12 mouse cellular contexts compared by ENCODE assay signal in the genomic region with DNA sequence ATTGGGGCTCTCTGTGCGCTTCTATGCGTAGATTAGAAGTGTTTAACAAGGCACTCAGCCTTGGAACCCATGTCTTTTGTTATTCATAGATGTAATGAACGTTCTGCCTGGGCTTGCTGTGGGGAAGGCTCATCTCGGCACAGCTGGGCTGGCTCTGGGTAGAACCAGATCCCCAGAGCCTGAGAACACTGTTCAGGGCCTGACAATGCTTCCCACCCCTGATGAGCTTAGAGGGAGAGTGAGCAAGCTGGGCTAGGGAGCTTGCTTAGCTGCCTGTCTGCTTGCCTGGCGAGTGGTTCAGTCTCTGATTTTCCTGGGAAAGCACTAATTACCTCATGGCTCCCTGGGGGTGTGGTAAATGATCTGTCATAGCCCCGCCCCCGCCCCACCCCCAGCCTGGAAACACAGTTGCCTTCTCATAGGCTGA. TPM values are rescaled to one million over a fixed set of nuclear protein-coding genes. Genes with fewer than 3 reads are reported as not detected.
A peak's percentile ranks its signal among the peaks of the same experiment; 100 is the strongest.
DNase-seq lines count a peak whose midpoint lies in the region; ATAC-seq and TF ChIP-seq lines count a peak whose summit lies in the region.
"Had no signal": no experiment of that assay in that cellular context is flagged by ENCODE, and none has a peak within 500 bp of the region (broad histone marks: within the 10 kb centered on the region; RNA-seq: fewer than 3 reads in every experiment).

No protein-coding gene starts in this region.

- no peak for TF ChIP-seq CTCF in midbrain, postnatal 0 days (IDR thresholded peaks at IDR 0.05)

- DNase-seq in gastrocnemius, postnatal 14 days: peak; percentile 30
- no peak for DNase-seq in gastrocnemius, adult 8-10 months (ENCODE audit: low spot score in 2 of 2)
- DNase-seq in midbrain, embryonic 11.5 days (ENCODE audit: low spot score, missing footprints): peak; percentile 61
- no peak for DNase-seq in midbrain, postnatal 0 days (ENCODE audit: low spot score)
- peak; percentile 44 for DNase-seq in embryo, embryonic 9.5 days (ENCODE audit: extremely low spot score)
- DNase-seq in limb, embryonic 11.5 days (ENCODE audit: low spot score): peak; percentile 34
- DNase-seq in layer of hippocampus, postnatal 25 days (ENCODE audit: extremely low spot score in 1 of 2, low spot score in 1 of 2): no peak
- no peak for DNase-seq in layer of hippocampus, adult 18-20 months (ENCODE audit: low spot score in 2 of 2)

- ATAC-seq in midbrain, embryonic 11.5 days (ENCODE audit: low FRiP score): no peak
- no peak for ATAC-seq in midbrain, postnatal 0 days (ENCODE audit: low FRiP score)
- no peak for ATAC-seq in limb, embryonic 11.5 days (ENCODE audit: insufficient number of reproducible peaks, low FRiP score, low TSS enrichment, low read depth)

- 17% methylated on average over 7 of the region's 7 CpGs for WGBS in midbrain, embryonic 11.5 days
- 23% methylated on average over 7 of the region's 7 CpGs for WGBS in midbrain, postnatal 0 days
- WGBS in limb, embryonic 11.5 days: 16% methylated on average over 7 of the region's 7 CpGs

- H3K4me1 ChIP-seq in midbrain, embryonic 11.5 days (ENCODE audit: control insufficient read depth, insufficient read depth, low read length): peaks cover 8% of the 10 kb centered on the region
- H3K4me1 ChIP-seq in midbrain, postnatal 0 days (ENCODE audit: insufficient read depth, low read length): peaks cover 3% of the 10 kb centered on the region; the same call in 1 of the 2 replicates
- H3K4me1 ChIP-seq in limb, embryonic 11.5 days (ENCODE audit: control insufficient read depth, insufficient read depth, low read length): 0 out of 2 replicates have a peak, but pooled peaks cover 2% of the 10 kb centered on the region

- intact Hi-C loops in gastrocnemius, postnatal 14 days (cut with DNase I; ENCODE audit: low total_unique reads): loop anchor here (10.0 kb wide), 1 partner anchor 83 kb away; no protein-coding TSS in a partner anchor

- H3K9ac ChIP-seq in midbrain, embryonic 11.5 days (ENCODE audit: low read length): no peak overlapping the region
- no peak overlapping the region for H3K9ac ChIP-seq in midbrain, postnatal 0 days (replicated peaks; ENCODE audit: low read length, poor library complexity, severe bottlenecking)
- no peak overlapping the region for H3K9ac ChIP-seq in limb, embryonic 11.5 days (ENCODE audit: low read length)
- H3K9ac ChIP-seq: heart, embryonic 15.5 days; limb, embryonic 13.5 days had no signal

- H3K27ac ChIP-seq in midbrain, embryonic 11.5 days (ENCODE audit: low read depth, low read length): no peak overlapping the region
- no peak overlapping the region for H3K27ac ChIP-seq in midbrain, postnatal 0 days (ENCODE audit: low read depth, low read length)
- H3K27ac ChIP-seq in limb, embryonic 11.5 days (replicated peaks; ENCODE audit: low read depth, low read length): no peak overlapping the region
- H3K27ac ChIP-seq: heart, embryonic 15.5 days; limb, embryonic 13.5 days had no signal

- H3K36me3 ChIP-seq in midbrain, embryonic 11.5 days (ENCODE audit: control insufficient read depth, insufficient read depth, low read length): no peaks in the 10 kb centered on the region
- H3K36me3 ChIP-seq in midbrain, postnatal 0 days (ENCODE audit: insufficient read depth, low read length): no peaks in the 10 kb centered on the region; the same call in 1 of the 2 replicates
- H3K36me3 ChIP-seq in limb, embryonic 11.5 days (ENCODE audit: control insufficient read depth, insufficient read depth, low read length): no peaks in the 10 kb centered on the region
- H3K36me3 ChIP-seq: heart, embryonic 15.5 days; limb, embryonic 13.5 days had no signal

- no peak overlapping the region for H3K4me2 ChIP-seq in midbrain, embryonic 11.5 days
- H3K4me2 ChIP-seq in midbrain, postnatal 0 days (ENCODE audit: low read depth, low read length, poor library complexity, severe bottlenecking): no peak overlapping the region
- no peak overlapping the region for H3K4me2 ChIP-seq in limb, embryonic 11.5 days (ENCODE audit: low read depth, severe bottlenecking)
- H3K4me2 ChIP-seq: heart, embryonic 15.5 days; limb, embryonic 13.5 days had no signal

- H3K9me3 ChIP-seq in midbrain, embryonic 11.5 days (ENCODE audit: control insufficient read depth, low read length): no peaks in the 10 kb centered on the region
- no peaks in the 10 kb centered on the region for H3K9me3 ChIP-seq in midbrain, postnatal 0 days (ENCODE audit: low read length)
- no peaks in the 10 kb centered on the region for H3K9me3 ChIP-seq in limb, embryonic 11.5 days (ENCODE audit: control insufficient read depth, low read length)
- H3K9me3 ChIP-seq: heart, embryonic 15.5 days; limb, embryonic 13.5 days had no signal

- no peak overlapping the region for H3K4me3 ChIP-seq in midbrain, embryonic 11.5 days (ENCODE audit: low read depth, low read length)
- no peak overlapping the region for H3K4me3 ChIP-seq in midbrain, postnatal 0 days (ENCODE audit: low read depth, low read length)
- H3K4me3 ChIP-seq in limb, embryonic 11.5 days (ENCODE audit: low read depth, low read length): no peak overlapping the region
- H3K4me3 ChIP-seq: heart, embryonic 15.5 days; limb, embryonic 13.5 days had no signal

- H3K27me3 ChIP-seq in midbrain, embryonic 11.5 days (ENCODE audit: control insufficient read depth, insufficient read depth, low read length): peaks cover 3% of the 10 kb centered on the region; the same call in 1 of the 2 replicates
- H3K27me3 ChIP-seq in midbrain, postnatal 0 days (ENCODE audit: insufficient read depth, low read length): no peaks in the 10 kb centered on the region
- H3K27me3 ChIP-seq in limb, embryonic 11.5 days (ENCODE audit: control insufficient read depth, insufficient read depth, low read length): 0 out of 2 replicates have a peak, but pooled peaks cover 4% of the 10 kb centered on the region
- H3K27me3 ChIP-seq: heart, embryonic 15.5 days had no signal

RNA-seq across cellular contexts. Expression of a gene that starts 4.8 kb away (rescaled TPM):
- 10 to 100 TPM in 1 of 2 experiments, 1 to 10 TPM in 1; 9.5 to 14.4 TPM for total RNA-seq in gastrocnemius, postnatal 14 days (2021)
- 1 to 10 TPM; 4.0 to 9.7 (median 5.3) TPM for total RNA-seq in gastrocnemius, adult 8-10 months (2022)
- polyA plus RNA-seq in midbrain, embryonic 11.5 days (2014; fragmentation: Nextera tagmentation; extraction: Ambion mirVana): 16.0 and 17.9 TPM in 2 replicates
- total RNA-seq in midbrain, postnatal 0 days (2014; rRNA removed): 109 and 126 TPM in 2 replicates
- polyA plus RNA-seq in midbrain, postnatal 0 days (2015; fragmentation: Nextera tagmentation; extraction: Ambion mirVana): 52.2 and 55.7 TPM in 2 replicates
- polyA plus RNA-seq in limb, embryonic 11.5 days (2014; fragmentation: Nextera tagmentation; extraction: Ambion mirVana): 15.2 and 16.0 TPM in 2 replicates
- 100 to 1,000 TPM; 284 to 286 TPM for total RNA-seq in layer of hippocampus, postnatal 25 days (2021)
- 100 to 1,000 TPM; 295 to 305 TPM for total RNA-seq in layer of hippocampus, adult 18-20 months (2021)

RNA-seq across cellular contexts. Expression of a gene that starts 51.4 kb away (rescaled TPM):
- total RNA-seq in gastrocnemius, postnatal 14 days (2021): not detected
- total RNA-seq in gastrocnemius, adult 8-10 months (2022): not detected
- 0.10 TPM in 1 of 2 replicates, not detected in the other for polyA plus RNA-seq in midbrain, embryonic 11.5 days (2014; fragmentation: Nextera tagmentation; extraction: Ambion mirVana)
- 0.16 TPM in 1 of 2 replicates, not detected in the other for total RNA-seq in midbrain, postnatal 0 days (2014; rRNA removed)
- not detected in 2 replicates for polyA plus RNA-seq in midbrain, postnatal 0 days (2015; fragmentation: Nextera tagmentation; extraction: Ambion mirVana)
- polyA plus RNA-seq in limb, embryonic 11.5 days (2014; fragmentation: Nextera tagmentation; extraction: Ambion mirVana): not detected in 2 replicates
- under 1 TPM in 1 of 2 experiments, not detected in 1; 0.44 TPM for total RNA-seq in layer of hippocampus, postnatal 25 days (2021)
- total RNA-seq in layer of hippocampus, adult 18-20 months (2021): under 1 TPM; 0.22 to 0.43 TPM
- polyA plus RNA-seq: C2C12; heart, embryonic 15.5 days; large intestine, adult 2 months had no signal

Comparison
In these comparisons a context has a peak if more than half of its experiments do, and no peak if none do; other contexts are left out.
1. DNase-seq: peak in gastrocnemius, postnatal 14 days (single experiment), midbrain, embryonic 11.5 days (single experiment), embryo, embryonic 9.5 days (single experiment) and limb, embryonic 11.5 days (single experiment); none in gastrocnemius, adult 8-10 months (0 of 2), midbrain, postnatal 0 days (single experiment), layer of hippocampus, postnatal 25 days (0 of 2) and layer of hippocampus, adult 18-20 months (0 of 2).